Mouse (Mus musculus) testis, postnatal 10 days (tissue): ENCODE data around the gene Mybph.

Source experiments
- DNase-seq: peaks from one replicate; pipeline ENCODE4 v3.0.0; 2021; ENCODE audit warnings: low spot score

Gene Mybph

DNA sequence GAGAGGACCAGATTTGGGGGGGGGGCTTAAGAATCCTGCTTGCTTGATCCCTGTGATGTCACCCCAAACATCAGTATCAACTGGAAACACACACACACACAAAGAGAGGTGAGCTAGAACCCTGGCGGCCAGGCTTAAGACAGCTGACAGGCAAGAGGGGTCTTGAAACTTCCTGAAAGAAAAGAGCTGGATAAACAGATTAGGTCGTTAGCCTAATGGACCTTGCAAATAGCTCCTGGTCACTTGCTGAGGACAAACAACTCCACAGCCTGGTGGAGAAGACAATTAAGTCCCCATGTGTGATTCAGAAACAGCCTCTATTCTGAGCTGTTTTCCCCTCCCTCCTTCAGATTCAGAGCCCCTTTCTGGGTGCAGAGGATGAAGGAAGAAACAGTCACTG is 18.4 kb downstream of the Mybph start:
- DNase-seq, result no peak

DNA sequence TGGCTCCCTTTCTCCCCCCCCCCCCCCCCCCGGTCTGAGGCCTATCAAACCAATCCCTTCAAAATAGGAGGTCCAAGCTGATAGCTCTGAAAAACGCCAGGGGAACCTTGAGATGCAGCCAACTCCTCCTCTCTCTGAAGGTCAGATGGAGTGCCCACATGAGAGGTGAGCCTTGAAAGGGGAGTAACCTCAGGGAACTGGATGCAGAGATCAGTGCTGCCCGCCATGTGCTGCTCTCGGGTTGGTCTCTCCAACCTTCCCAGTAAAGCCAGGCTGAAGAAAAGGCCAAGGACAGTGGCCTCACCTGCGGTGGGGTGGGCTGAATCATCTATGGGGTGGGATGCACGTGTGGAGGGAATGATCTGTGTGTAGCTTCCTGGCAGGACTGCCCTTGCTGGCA is 19.1 kb downstream of the Mybph start:
- DNase-seq, result no peak

DNA sequence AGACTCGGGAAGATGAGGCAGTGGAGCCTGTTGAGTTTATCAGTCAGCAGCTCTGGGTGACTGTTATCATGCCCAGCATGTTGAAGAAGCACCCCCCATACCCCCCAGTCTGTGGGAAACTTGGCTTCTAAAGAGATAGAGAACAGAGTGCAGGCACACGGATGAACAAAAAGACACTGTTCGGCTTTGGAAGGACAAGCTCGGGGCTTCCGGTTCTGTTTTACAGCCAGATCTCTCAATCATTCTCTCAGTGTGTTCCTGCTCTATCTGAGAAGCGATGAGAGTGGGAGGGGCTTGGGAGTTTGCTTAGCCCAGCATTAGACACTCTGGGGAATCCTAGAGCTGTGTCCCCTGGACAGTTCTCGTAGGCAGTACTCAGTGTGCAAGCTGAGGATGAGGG is 20.2 kb downstream of the Mybph start:
- DNase-seq, result peak; percentile 70

DNA sequence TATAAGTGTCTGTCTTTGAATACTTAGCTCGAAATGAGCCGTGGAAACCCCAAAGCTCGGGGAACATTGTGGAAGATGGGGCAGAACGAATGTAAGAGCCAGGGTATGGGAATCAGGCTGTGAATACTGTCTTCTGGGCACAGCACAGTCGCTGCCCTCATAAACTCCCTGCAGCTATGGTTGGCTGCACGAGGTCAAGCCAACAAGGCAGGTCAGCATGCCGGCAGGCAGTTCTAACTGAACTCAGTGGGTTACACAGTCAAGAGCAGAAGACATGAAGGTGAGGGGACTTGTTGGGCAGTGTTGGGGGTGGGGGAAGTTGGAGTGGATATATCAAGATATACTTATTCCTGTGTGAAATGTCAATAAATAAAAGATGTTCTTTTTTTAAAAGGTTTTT is 21.8 kb downstream of the Mybph start:
- no peak for DNase-seq

DNA sequence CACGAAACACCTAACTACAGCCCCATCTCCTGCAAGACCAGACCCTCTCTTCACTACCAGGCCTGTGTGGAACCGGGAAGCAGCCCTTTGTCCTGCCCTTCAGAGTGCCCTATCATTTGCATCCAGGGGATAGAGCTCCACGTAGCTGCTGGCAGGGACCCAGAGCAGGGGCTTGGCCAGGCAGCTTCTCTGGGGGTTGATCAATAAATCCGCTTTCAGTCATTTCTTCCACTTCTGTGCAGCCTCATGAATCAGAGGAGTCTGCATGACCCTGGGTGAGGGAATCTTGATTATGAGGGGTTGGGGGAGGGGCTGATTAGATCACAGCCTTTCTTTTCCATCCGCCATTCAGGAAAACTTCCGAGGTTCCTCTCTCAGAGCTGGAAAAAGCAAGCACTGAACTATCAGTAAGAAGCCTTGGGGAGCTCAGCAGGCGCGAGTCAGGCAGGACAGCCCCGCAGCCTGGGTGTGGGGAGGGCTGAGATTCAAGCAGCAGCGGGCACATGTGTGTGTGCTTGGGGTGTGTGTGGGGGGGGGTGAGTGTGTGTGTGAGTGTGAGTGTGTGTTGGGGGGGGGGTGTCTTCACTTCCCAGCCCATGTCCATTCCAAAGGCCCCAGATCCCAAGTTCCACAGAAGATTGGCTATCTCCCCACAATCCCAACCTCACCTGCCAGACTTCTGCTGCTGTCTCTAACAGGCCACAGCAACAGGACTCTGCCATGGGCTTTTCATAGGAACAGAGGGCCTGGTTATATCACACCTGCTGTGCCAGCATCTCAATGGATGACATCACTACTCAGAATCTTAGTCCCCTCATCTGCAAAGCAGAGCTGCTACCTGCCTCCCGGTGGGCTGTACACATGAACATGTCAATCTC is 22.7 kb downstream of the Mybph start:
- DNase-seq, result no peak

DNA sequence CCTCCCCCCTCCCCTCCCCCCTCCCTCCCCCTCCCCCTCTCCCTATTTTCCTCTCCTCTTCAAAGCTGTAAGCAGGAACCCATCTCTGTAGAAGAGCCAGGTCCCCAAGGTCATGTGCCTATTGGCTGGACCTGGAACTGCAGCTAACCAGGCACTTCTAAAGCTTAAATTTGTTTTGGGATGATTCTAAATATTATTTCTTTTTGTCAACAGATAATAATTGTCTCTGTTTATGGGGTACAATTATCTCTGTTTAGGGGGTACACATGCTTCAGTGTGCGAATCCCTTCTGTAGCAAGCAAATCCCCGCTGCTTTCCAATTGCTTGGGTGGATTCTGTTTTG is 23.4 kb downstream of the Mybph start:
- DNase-seq, result peak; percentile 63

DNA sequence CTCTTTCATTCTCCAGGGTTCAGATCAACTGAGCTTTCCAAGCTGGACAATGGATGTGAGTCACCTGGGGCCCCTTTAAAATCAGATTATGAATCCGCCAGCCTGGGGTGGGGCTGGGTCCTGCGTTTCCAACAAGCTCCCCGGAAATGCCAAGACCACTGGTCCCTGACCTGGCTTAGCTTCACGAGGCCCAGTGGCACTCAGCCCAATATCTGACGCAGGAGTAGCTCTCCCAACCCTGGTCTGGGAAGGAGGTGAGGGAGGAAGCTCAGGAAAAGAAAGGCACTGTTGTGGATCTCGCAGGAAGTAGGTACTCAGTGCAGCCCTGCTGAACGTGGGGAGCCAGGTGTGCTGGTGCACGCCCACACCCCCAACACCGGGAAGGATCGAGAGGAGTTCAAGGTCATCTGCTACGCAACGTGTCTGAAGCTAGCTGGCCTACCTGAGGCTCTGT is 23.8 kb downstream of the Mybph start:
- DNase-seq, result peak; percentile 70

DNA sequence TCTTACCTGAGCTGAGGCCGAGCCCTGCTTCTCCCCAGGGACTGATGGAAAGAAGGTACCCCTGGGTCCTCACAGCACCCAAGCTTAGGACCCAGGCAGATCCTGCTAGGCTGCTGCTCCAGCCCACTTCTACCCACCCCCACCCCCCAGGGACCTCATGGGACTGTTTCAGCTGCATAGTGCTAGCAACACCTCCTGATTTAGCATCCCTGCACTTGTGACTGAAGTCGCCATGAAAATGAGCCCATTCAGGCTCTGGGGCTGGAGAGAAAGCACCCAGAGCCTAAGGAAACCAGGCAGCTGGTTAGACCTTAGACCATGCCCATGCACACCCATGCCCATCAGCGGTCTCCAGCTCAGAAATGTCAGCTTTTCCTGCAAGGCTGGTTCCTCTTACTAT is 24.7 kb downstream of the Mybph start:
- no peak for DNase-seq

DNA sequence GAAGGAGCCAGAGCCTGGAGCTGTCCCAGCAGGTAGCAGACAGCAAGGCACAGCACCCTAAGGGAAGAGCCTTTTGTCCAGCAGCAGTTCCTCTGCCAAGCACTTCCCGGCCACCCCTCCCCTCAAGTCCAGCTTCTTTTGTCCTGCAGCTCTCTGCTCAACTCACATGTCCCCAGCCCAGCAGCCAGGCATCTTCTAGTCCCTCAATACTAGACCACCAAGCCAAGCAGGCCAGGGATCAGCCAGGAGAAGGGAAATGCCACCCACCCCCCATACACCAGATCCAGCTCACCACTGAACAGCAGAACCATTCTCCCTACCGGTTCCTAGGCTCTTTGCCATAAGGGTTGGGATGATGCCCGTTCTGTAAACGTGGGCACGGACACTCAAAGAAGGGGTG is 26.4 kb downstream of the Mybph start:
- DNase-seq, result peak; percentile 38

DNA sequence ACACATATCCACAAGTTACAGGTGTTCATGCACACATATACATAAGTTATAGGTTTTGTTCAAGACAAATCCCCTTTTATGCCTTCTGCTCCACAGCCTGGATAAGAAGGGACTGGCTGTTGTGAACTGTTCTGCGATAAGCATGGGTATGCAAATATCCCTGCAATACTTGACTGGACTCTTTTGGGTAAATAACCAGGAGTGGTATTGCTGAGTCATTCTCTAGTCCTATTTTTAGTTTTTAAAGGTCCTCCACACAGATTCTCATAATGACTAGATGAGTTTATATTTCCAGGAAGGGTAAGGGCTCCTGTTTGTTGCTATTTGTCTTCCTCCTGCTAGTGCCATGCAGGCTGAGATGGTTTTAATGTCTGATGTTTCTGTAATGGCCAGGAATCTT is 27.9 kb downstream of the Mybph start:
- no peak for DNase-seq

DNA sequence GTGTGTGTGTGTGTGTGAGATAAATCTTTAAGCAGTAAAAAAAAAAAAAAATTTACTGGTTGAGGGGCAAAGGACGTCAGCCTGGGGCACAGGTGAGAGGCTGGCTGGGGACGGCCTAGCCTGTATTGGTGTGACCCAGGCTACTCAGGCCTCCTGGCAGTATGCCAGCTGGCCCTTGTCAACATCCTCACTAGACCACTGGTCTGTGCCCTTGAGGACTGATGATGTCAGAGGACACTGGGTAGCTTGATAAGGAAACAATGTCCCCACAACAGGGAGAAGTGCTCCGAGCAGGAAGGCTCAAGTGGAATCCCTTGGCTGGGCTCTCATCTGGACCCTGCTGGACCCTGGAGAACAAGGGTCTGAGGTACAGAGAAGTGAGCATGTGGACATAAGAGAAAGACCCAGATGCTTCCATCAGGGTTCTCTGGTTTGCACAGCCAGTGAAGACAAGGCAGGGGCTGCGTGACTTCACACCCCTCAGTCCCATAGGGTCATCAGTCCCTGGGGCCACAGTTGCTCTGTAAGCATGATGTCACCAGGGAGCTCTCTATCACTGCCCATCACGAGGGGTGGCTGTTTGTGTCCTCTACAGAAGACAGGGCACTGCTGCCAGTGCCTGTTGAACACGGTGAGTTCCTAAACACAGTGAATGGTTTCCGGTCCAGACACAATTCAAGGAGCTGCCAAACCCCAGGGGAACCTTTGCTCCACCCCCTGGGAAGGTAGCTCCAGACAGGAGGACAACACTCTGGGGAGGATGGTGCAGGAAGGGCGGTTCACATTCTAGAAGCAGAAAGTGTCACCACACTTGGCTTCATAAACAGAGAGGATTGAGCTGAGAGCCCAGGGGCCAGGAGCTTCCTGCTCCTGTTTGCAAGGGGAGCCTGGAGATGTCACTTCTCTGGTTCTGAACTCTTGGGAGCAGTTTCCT is 29.1 kb downstream of the Mybph start:
- peak; percentile 79 for DNase-seq

DNA sequence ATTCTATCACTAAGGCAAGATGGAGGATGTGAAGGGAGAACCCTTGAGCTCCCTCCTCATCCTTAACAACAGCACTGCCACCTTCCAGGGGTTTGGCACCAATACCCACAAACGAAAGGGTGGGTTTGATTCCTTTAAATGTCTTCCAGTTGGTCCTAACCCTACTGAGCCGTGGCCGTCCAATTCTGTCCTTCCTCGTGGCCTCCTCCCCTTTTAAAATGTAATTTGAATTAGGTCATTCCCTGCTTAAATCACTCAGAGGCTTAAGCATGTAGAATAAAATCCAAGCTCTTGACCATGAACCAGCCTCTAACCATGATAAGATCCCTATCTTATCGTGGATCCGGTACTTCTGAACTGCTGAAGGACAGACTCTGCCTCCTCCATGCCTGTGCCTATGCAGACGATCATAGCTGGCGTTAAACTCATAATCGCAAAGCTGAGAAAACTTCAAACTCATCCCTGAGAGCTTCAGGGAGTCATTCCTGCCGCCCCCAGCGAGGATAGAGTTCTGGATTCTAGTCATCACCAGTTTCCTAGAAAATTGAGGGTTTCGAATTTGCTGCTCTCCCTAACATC is 31.5 kb downstream of the Mybph start:
- DNase-seq, result no peak

DNA sequence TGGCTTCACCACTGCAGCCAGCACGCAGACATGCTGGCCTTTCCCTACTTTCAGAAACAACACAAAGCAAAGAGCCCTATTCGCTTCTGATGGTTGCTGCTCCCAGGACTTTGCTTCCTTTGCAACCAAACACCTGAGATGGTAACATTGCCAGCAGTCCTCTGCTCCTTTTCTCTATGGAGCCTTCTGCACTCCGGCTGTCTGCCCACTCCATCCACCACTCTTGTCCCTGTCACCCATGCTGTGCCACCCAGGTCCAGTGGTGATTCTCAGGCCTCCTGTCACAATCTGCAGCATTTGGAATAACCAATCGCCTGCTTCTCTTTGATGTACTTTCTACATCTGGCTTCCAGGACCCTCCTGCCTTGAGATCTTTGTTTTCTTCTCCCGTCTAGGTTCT is 32.1 kb downstream of the Mybph start:
- no peak for DNase-seq

DNA sequence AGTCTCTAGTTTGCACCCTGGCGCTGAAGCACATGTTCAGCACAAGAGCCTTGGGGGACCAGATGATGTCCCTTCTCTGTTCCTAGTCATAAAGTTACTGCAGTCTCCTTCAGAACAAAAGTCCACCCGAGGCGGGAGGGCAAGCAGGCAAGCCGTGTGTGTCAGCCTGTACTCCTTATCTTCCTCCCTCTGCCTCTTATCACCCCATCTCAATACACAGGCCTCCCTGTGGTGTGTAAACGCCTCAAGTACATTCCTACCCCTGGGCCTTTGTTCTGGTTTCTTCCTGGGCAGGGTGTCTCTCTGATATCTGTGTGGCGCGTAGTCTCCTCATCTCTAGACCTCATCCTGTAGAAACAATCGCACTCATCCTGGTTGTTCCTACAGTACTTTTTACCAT is 33.5 kb downstream of the Mybph start:
- DNase-seq, result no peak

DNA sequence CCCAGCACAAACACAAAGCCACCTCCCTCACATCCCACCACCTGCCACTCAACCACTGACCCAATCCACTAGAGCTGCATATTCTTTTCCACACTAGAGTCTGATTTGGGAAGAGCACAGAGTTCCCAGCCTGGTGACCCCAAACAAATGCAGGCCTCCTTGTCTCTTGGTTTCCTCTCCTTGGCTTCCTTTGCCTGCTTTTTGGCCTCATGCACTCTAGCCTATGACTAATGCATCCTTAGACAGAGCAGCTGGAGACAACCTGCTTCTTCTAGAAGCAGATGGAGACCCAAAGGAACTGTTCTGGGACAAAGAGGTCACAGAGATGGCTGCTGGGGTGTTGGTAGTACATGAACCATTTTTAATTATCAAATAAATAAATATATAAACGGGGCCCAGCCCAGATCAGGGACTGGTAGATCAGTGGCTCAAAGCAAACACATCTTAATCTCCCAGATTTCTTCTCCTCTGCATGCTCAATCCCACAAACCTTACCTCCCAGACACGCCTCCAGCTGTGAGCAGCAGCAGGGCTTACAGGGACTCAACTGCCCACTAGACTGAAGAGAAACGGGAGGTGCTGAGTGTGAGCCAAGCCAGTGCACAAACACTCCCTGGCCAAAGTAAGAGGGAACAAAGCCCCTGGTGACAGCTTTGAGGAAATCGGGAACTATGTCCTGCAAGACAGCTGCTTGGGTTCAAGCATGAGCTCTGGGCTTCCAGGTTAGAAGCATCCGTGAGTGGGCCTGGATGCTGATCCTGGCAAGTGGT is 36.7 kb downstream of the Mybph start:
- DNase-seq, result no peak

DNA sequence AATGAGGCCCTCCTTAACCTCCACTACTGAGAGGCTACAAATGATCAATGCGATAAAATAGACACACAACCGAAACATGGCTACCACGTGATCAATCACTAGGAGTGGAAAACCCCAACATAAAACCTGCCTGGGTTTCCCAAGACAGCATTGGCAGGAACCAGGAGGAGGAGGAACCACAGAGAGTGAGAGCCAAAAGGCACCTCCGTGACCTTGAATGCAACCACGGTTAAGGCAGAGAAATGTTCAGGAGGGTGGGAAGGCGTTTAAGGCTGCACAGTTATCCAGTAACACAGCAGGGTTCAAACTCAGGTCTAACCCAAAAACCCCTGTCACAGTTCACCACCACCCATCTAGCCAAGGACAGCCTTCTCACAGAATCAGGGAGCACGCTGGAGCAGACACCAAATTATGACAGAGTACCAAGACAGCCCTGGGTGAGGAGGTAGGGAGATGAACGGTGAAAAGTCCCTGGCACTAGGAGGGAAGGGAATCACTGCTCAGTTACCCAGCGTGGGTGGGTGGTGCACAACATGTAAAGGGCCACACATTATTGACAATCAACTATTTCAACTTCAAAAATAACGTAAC is 37.5 kb downstream of the Mybph start:
- DNase-seq, result no peak

DNA sequence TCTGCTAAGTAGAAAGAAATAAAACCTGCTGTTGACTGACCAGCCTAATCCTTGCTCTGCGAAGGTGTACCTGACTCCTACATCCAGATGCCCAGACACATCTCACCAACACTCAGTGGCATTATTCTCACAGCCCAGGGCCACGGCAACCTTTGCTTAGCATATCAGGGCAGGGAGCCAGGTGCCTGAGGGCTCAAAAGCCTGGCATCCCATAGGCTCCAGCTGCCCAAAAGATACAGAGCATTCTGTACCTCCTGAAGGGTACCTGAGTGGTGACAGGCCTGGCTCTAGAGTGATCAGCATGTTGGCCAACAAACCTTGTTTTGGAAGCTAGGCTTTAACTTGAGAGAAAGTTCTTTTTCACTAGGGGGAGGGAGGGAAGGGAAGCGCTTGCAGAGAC is 38.0 kb downstream of the Mybph start:
- DNase-seq, result no peak

DNA sequence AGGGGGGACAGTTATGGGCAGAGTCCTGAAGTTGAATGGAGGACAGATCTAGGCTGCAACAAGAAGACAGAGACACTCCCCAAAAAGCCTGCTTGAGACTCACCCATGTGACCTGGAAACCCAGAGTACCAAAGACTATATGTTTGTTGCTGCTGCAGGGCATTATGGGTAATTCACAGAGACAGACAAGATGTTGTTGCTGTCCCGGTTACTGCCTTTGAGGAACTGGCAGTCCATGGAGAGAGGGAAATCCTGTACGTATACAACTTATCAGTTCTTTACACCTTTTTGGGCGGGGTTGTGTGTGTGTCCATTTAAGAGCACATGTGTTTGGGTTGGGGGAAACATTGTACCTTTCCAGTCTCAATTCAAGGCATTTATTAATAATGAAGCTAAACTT is 38.4 kb downstream of the Mybph start:
- DNase-seq, result no peak

DNA sequence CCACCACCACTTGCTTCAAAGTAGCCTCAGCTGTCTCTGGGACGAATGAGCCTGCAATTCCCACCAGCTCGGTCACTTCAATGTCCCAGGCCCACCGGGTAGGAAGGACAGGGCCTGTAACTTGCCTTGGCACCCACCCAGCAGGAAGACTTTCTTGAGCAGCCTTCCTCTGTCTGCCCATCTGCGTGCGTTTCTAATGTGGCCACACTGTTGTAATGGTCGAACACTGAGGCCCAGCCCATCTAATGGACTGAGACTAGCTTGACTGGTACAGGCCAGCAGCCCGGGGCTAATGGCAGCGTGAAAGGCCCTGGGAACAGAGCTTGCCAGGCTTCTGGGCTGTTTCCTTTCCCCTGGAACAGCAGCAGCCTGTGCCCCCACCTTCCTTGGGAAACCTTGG is 39.1 kb downstream of the Mybph start:
- no peak for DNase-seq

DNA sequence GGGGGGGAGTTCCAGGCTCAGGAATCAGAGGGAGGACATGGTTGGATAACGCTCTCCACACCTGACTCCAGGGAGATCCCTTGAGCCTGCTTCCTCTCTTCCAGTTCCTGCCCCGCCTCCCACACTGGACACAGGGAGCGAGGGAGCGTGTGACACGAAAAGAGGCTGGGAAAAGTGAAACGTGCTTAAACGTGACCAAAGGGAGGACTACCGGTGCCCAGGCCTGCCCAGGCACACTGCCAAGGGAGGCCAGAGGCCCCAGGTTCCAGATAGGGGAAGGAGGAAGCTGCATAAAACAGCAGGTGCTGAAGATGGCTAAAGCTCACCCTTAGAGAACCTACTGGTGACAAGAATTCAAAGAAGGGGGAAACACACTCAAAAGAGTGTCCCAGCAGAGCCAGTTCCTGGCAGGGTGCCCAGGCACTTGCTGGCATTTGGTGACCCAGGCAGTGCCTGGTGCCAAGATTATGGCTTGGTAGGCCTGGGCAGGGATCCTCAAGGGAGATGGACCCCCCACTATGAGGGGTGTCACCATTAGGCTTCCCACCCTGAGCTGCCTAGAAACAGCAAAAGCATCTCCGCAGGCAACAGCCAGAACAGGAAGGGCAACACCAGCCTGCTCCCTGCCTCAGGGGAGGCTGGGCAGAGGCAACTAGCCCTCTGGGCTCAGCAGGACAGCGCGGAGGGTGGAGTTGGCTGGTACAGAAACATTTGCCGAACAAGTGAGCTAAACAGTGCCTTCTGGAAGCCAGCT is 39.7 kb downstream of the Mybph start:
- peak; percentile 79 for DNase-seq
